Mouse (Mus musculus) heart, embryonic 14.5 days (tissue): ENCODE data around the gene Nr6a1. TPM values are rescaled to one million over a fixed set of nuclear protein-coding genes. Genes with fewer than 3 reads are reported as not detected.
A peak's percentile ranks its signal among the peaks of the same experiment; 100 is the strongest.

Source experiments
- ATAC-seq: fragments of 200-750 bp; cut with Nextera tagmentation; 2 replicates; pipeline ENCODE4 v1.8.0; 2017; ENCODE audit warnings: low read depth, moderate TSS enrichment; ENCODE audit not compliant: insufficient number of reproducible peaks, insufficient read depth, low FRiP score
- H3K27ac ChIP-seq, 2 experiments: fragments of 200-500 bp in 1 of 2; fragments of 300-500 bp in 1 of 2; sonication (generic) in 1 of 2; replicated peaks in 1 of 2; 2 replicates each; pipeline ENCODE4 v1.5.1; 2012 to 2014; ENCODE audit warnings: low read depth in 2 of 2, low read length in 2 of 2, control low read depth in 1 of 2, mild to moderate bottlenecking in 1 of 2, mixed read lengths in 1 of 2; ENCODE audit not compliant: control insufficient read depth in 1 of 2, insufficient read depth in 1 of 2
- H3K27me3 ChIP-seq: fragments of 300-500 bp; sonication (generic); 2 replicates; pipeline ENCODE4 v1.6.1; 2014; ENCODE audit warnings: mild to moderate bottlenecking, low read length, control low read depth; ENCODE audit not compliant: control insufficient read depth, insufficient read depth
- H3K36me3 ChIP-seq: fragments of 300-500 bp; sonication (generic); 2 replicates; pipeline ENCODE4 v1.6.1; 2014; ENCODE audit warnings: mild to moderate bottlenecking, control low read depth, low read length, mixed read lengths; ENCODE audit not compliant: control insufficient read depth, insufficient read depth
- H3K4me1 ChIP-seq, 2 experiments: fragments of 200-500 bp in 1 of 2; fragments of 300-500 bp in 1 of 2; sonication (generic) in 1 of 2; 2 replicates each; pipeline ENCODE4 v1.6.1; 2012 to 2014; ENCODE audit warnings: low read length in 2 of 2, control low read depth in 1 of 2, mixed read lengths in 1 of 2; ENCODE audit not compliant: control insufficient read depth in 2 of 2, insufficient read depth in 2 of 2
- H3K4me2 ChIP-seq: fragments of 300-500 bp; sonication (generic); 2 replicates; pipeline ENCODE4 v1.6.1; 2014; ENCODE audit warnings: mild to moderate bottlenecking, low read length
- H3K4me3 ChIP-seq, 2 experiments: fragments of 200-500 bp in 1 of 2; fragments of 300-500 bp in 1 of 2; sonication (generic) in 1 of 2; 2 replicates each; pipeline ENCODE4 v1.5.1; 2012 to 2014; ENCODE audit warnings: low read length in 2 of 2, mild to moderate bottlenecking in 2 of 2, control low read depth in 1 of 2, low read depth in 1 of 2, moderate library complexity in 1 of 2; ENCODE audit not compliant: control insufficient read depth in 1 of 2, insufficient read depth in 1 of 2
- H3K9ac ChIP-seq: fragments of 300-500 bp; sonication (generic); 2 replicates; pipeline ENCODE4 v1.6.1; 2014; ENCODE audit warnings: mild to moderate bottlenecking, low read length
- H3K9me3 ChIP-seq: fragments of 300-500 bp; sonication (generic); 2 replicates; pipeline ENCODE4 v1.6.1; 2016; ENCODE audit warnings: low read length, control low read depth; ENCODE audit not compliant: control insufficient read depth
- WGBS: fragments of 180-500 bp; shearing (Covaris S2); extraction: QIAGEN DNeasy Blood & Tissue Kit; methylation state at CpG from one replicate; pipeline ENCODE4 v1.1.7; 2014; 5-methylcytosine and 5-hydroxymethylcytosine counted together
- polyA plus RNA-seq: library from polyadenylated mRNA; unstranded; fragments of >200 nt; fragmentation: Nextera tagmentation; extraction: Ambion mirVana; gene quantifications from 2 replicates; pipeline ENCODE4 v1.2.1, GENCODE M21; 2014

Gene Nr6a1
- polyA plus RNA-seq, 1 experiment from 2014 or later = 0.78 TPM

- Histone ChIP-seq H3K36me3 (no peaks in the 10 kb centered on the region), H3K9me3 (no peaks in the 10 kb centered on the region), H3K4me3 (no peak overlapping the region), H3K4me2 (no peak overlapping the region), H3K4me1 (peaks cover 15 to 21% of the 10 kb centered on the region in 2 experiments; a peak in 3 of 4 replicates), H3K27ac (no peak overlapping the region), H3K9ac (no peak overlapping the region), H3K27me3 (no peaks in the 10 kb centered on the region)
- no peak for ATAC-seq
- WGBS = 70% methylated on average over 9 of the region's 9 CpGs
Measured at GRCm38 (mm10) chr2:38936721-38937378, 9.4 kb upstream of the Nr6a1 start.

GRCm38 (mm10) chr2:38934936-38935335, 7.4 kb upstream of the Nr6a1 start:
- H3K27ac ChIP-seq = peak overlapping the region; percentile 53 to 62; a peak in 3 of 4 replicates
- H3K27me3 ChIP-seq = no peaks in the 10 kb centered on the region
- H3K4me3 ChIP-seq = no peak overlapping the region
- H3K4me2 ChIP-seq = peak overlapping the region; percentile 29; the same call in 1 of the 2 replicates
- no peaks in the 10 kb centered on the region for H3K36me3 ChIP-seq
- peaks cover 19 to 21% of the 10 kb centered on the region in 2 experiments; a peak in 3 of 4 replicates for H3K4me1 ChIP-seq
- no peak for ATAC-seq
- WGBS = 44% methylated on average over 5 of the region's 5 CpGs
- H3K9ac ChIP-seq = peak overlapping the region; percentile 25; the same call in 1 of the 2 replicates
- no peaks in the 10 kb centered on the region for H3K9me3 ChIP-seq

- 0 out of 2 replicates have a peak overlapping the region, but pooled peaks have one; percentile 29 for H3K4me2 ChIP-seq
- no peak for ATAC-seq
- peak overlapping the region; percentile 22 to 53; a peak in 3 of 4 replicates for H3K27ac ChIP-seq
- no peak overlapping the region for H3K4me3 ChIP-seq
- 18% methylated on average over 2 of the region's 2 CpGs for WGBS
- H3K27me3 ChIP-seq = no peaks in the 10 kb centered on the region
- peaks cover 19 to 21% of the 10 kb centered on the region in 2 experiments; a peak in 3 of 4 replicates for H3K4me1 ChIP-seq
- H3K36me3 ChIP-seq = no peaks in the 10 kb centered on the region
- no peaks in the 10 kb centered on the region for H3K9me3 ChIP-seq
- H3K9ac ChIP-seq = no peak overlapping the region; the same call in 1 of the 2 replicates
Measured at GRCm38 (mm10) chr2:38933931-38934330, 6.4 kb upstream of the Nr6a1 start.

GRCm38 (mm10) chr2:38931851-38932667, 4.6 kb upstream of the Nr6a1 start, which contains the start of gene Olfml2a:
Gene Olfml2a, plus strand, starts transcription at chr2:38931978.
- peak; percentile 49 for ATAC-seq
- H3K4me2 ChIP-seq = peak within 1 kb of the TSS; percentile 92
- H3K9me3 ChIP-seq = no peaks in the 10 kb centered on the region
- H3K4me1 ChIP-seq = peaks cover 19 to 21% of the 10 kb centered on the region in 2 experiments; a peak in 3 of 4 replicates
- WGBS = 9% methylated on average over 27 of the region's 32 CpGs
- H3K27ac ChIP-seq = peak within 1 kb of the TSS in 1 of 2 experiments; percentile 14; a peak in 1 of 4 replicates
- H3K4me3 ChIP-seq = peak within 1 kb of the TSS; percentile 44 to 51
- peak within 1 kb of the TSS; percentile 72 for H3K9ac ChIP-seq
- H3K36me3 ChIP-seq = no peaks in the 10 kb centered on the region
- no peaks in the 10 kb centered on the region for H3K27me3 ChIP-seq

- H3K9me3 ChIP-seq = no peaks in the 10 kb centered on the region
- no peak overlapping the region for H3K4me2 ChIP-seq
- no peaks in the 10 kb centered on the region for H3K27me3 ChIP-seq
- ATAC-seq = no peak
- no peaks in the 10 kb centered on the region for H3K36me3 ChIP-seq
- H3K4me1 ChIP-seq = peaks cover 14 to 15% of the 10 kb centered on the region in 2 experiments; a peak in 3 of 4 replicates
- WGBS = 65% methylated on average over 2 of the region's 2 CpGs
- H3K27ac ChIP-seq = no peak overlapping the region
- H3K9ac ChIP-seq = no peak overlapping the region
- no peak overlapping the region for H3K4me3 ChIP-seq
Measured at GRCm38 (mm10) chr2:38930269-38930668, 2.8 kb upstream of the Nr6a1 start.

- no peaks in the 10 kb centered on the region for H3K9me3 ChIP-seq
- peak; percentile 94 for ATAC-seq
- H3K27ac ChIP-seq = peak overlapping the region; percentile 24 to 37; a peak in 2 of 4 replicates
- H3K9ac ChIP-seq = peak overlapping the region; percentile 76
- H3K4me2 ChIP-seq = peak overlapping the region; percentile 96
- peak overlapping the region; percentile 60 to 81 for H3K4me3 ChIP-seq
- no peaks in the 10 kb centered on the region for H3K27me3 ChIP-seq
- H3K4me1 ChIP-seq = peaks cover 4 to 7% of the 10 kb centered on the region in 2 experiments; a peak in 2 of 4 replicates
- WGBS = under 1% methylated on average over 48 of the region's 53 CpGs
- H3K36me3 ChIP-seq = no peaks in the 10 kb centered on the region
Measured at GRCm38 (mm10) chr2:38926145-38926891, 1.2 kb downstream of the Nr6a1 start.
